Mouse (Mus musculus) right cerebral cortex, postnatal 14 days (tissue): Measurements from ENCODE around the gene Eps15l1.

Experiments
- DNase-seq: peaks from one replicate; pipeline ENCODE4 v3.0.0; 2022

Gene Eps15l1

GRCm38 (mm10) chr8:72348956-72349355 lies 72.3 kb downstream of the Eps15l1 start:
- no peak for DNase-seq

- no peak for DNase-seq
Observed at GRCm38 (mm10) chr8:72348114-72348513, 73.1 kb downstream of the Eps15l1 start.

- no peak for DNase-seq
Observed at GRCm38 (mm10) chr8:72347553-72347952, 73.7 kb downstream of the Eps15l1 start.

GRCm38 (mm10) chr8:72343725-72344124 lies 77.5 kb downstream of the Eps15l1 start:
- no peak for DNase-seq

- DNase-seq: no peak
Observed at GRCm38 (mm10) chr8:72342556-72343300, 78.5 kb downstream of the Eps15l1 start.

- no peak for DNase-seq
Observed at GRCm38 (mm10) chr8:72337034-72337433, 84.2 kb downstream of the Eps15l1 start.

- DNase-seq: no peak
Observed at GRCm38 (mm10) chr8:72336273-72336672, 85.0 kb downstream of the Eps15l1 start.

- no peak for DNase-seq
Observed at GRCm38 (mm10) chr8:72334144-72334641, 87.1 kb downstream of the Eps15l1 start.

- no peak for DNase-seq
Observed at GRCm38 (mm10) chr8:72333429-72334143, 87.7 kb downstream of the Eps15l1 start.

GRCm38 (mm10) chr8:72331631-72332030 lies 89.6 kb downstream of the Eps15l1 start:
- DNase-seq: no peak

- no peak for DNase-seq
Observed at GRCm38 (mm10) chr8:72330806-72331516, 90.3 kb downstream of the Eps15l1 start.

GRCm38 (mm10) chr8:72329116-72329515 lies 92.1 kb downstream of the Eps15l1 start:
- DNase-seq: no peak

GRCm38 (mm10) chr8:72324708-72325107 lies 96.6 kb downstream of the Eps15l1 start:
- no peak for DNase-seq

- DNase-seq: no peak
Observed at GRCm38 (mm10) chr8:72324036-72324706, 97.1 kb downstream of the Eps15l1 start.

- DNase-seq: no peak
Observed at GRCm38 (mm10) chr8:72323131-72323725, 98.0 kb downstream of the Eps15l1 start.

GRCm38 (mm10) chr8:72322471-72322889 lies 98.8 kb downstream of the Eps15l1 start:
- no peak for DNase-seq

GRCm38 (mm10) chr8:72321635-72322441 lies 99.4 kb downstream of the Eps15l1 start:
- DNase-seq: no peak

- no peak for DNase-seq
Observed at GRCm38 (mm10) chr8:72320803-72321583, 100.3 kb downstream of the Eps15l1 start.

- peak; percentile 40 for DNase-seq
Observed at GRCm38 (mm10) chr8:72319921-72320802, 101.1 kb downstream of the Eps15l1 start.

GRCm38 (mm10) chr8:72319397-72319796 lies 101.9 kb downstream of the Eps15l1 start:
- DNase-seq: no peak
